Mouse (Mus musculus) heart, embryonic 16.5 days (tissue): ENCODE data around the gene Il12rb1. TPM values are rescaled to one million over a fixed set of nuclear protein-coding genes. Genes with fewer than 3 reads are reported as not detected.

ENCODE experiments used
- ATAC-seq: fragments of 200-750 bp; cut with Nextera tagmentation; replicated peaks from 2 replicates; pipeline ENCODE4 v1.8.0; 2017; ENCODE audit warnings: moderate number of reproducible peaks; ENCODE audit not compliant: insufficient read depth, low FRiP score; ENCODE audit errors: extremely low read depth
- H3K27ac ChIP-seq: fragments of 300-500 bp; sonication (generic); 2 replicates; pipeline ENCODE4 v1.5.1; 2014; ENCODE audit warnings: mild to moderate bottlenecking, low read length, control low read depth, moderate library complexity
- H3K27me3 ChIP-seq: fragments of 300-500 bp; sonication (generic); 2 replicates; pipeline ENCODE4 v1.6.1; 2014; ENCODE audit warnings: low read length, mixed read lengths; ENCODE audit not compliant: control insufficient read depth, insufficient read depth
- H3K36me3 ChIP-seq: fragments of 300-500 bp; sonication (generic); 2 replicates; pipeline ENCODE4 v1.6.1; 2014; ENCODE audit not compliant: control insufficient read depth, insufficient read depth
- H3K4me1 ChIP-seq: fragments of 300-500 bp; sonication (generic); 2 replicates; pipeline ENCODE4 v1.6.1; 2014; ENCODE audit warnings: low read length, mixed read lengths; ENCODE audit not compliant: control insufficient read depth, insufficient read depth
- H3K4me2 ChIP-seq: fragments of 300-500 bp; sonication (generic); 2 replicates; pipeline ENCODE4 v1.6.1; 2014; ENCODE audit warnings: low read depth, mild to moderate bottlenecking, control low read depth, low read length
- H3K4me3 ChIP-seq: fragments of 300-500 bp; sonication (generic); 2 replicates; pipeline ENCODE4 v1.5.1; 2014; ENCODE audit warnings: mild to moderate bottlenecking, control low read depth, low read length
- H3K9ac ChIP-seq: fragments of 300-500 bp; sonication (generic); 2 replicates; pipeline ENCODE4 v1.6.1; 2014; ENCODE audit warnings: low read length, control low read depth
- H3K9me3 ChIP-seq: fragments of 300-500 bp; sonication (generic); replicated peaks from 2 replicates; pipeline ENCODE4 v1.6.1; 2016; ENCODE audit warnings: low read length; ENCODE audit not compliant: control insufficient read depth
- WGBS: fragments of 180-500 bp; shearing (Covaris S2); extraction: QIAGEN DNeasy Blood & Tissue Kit; methylation state at CpG from one replicate; pipeline ENCODE4 v1.1.7; 2014; 5-methylcytosine and 5-hydroxymethylcytosine counted together
- polyA plus RNA-seq: library from polyadenylated mRNA; unstranded; fragments of >200 nt; fragmentation: Nextera tagmentation; extraction: Ambion mirVana; gene quantifications from 2 replicates; pipeline ENCODE4 v1.2.1, GENCODE M21; 2015

Il12rb1 gene
- polyA plus RNA-seq, 1 experiment from 2014 or later, result 1.6 TPM

DNA sequence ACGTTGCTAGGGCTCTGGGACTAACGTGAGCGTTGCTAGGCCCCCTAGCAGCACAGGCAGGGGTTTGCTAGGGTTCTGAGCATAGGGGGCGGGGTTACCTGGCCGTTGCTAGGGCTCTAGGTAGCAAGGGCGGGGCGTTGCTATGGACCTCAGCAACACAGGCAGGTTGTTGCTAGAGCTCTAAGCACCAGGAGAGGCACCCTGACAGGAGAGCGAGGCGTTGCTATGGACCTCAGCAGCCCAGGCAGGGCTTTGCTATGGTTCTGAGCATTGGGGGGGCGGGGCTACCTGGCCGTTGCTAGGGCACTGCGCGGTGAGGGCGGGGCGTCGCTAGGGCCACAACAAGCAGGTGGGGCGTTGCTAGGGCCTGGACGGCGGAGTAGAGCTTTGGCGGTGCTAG, 15.5 kb upstream of the Il12rb1 start:
- H3K9me3 ChIP-seq, result no peaks in the 10 kb centered on the region
- H3K36me3 ChIP-seq, result 0 out of 2 replicates have a peak, but pooled peaks cover 2% of the 10 kb centered on the region
- peak overlapping the region; percentile 88 for H3K9ac ChIP-seq
- no peak overlapping the region for H3K27ac ChIP-seq
- ATAC-seq, result peak; percentile 2; the same call in 1 of the 2 replicates
- peak overlapping the region; percentile 72 for H3K4me3 ChIP-seq
- no peaks in the 10 kb centered on the region; the same call in 1 of the 2 replicates for H3K27me3 ChIP-seq
- peak overlapping the region; percentile 93 for H3K4me2 ChIP-seq
- H3K4me1 ChIP-seq, result peaks cover 28% of the 10 kb centered on the region
- WGBS, result 0% methylated on average over 20 of the region's 20 CpGs

- 80% methylated on average over 2 of the region's 2 CpGs for WGBS
- Histone ChIP-seq H3K27me3 (peaks cover 13% of the 10 kb centered on the region), H3K36me3 (no peaks in the 10 kb centered on the region), H3K4me3 (no peak overlapping the region), H3K9ac (no peak overlapping the region), H3K27ac (no peak overlapping the region), H3K9me3 (no peaks in the 10 kb centered on the region), H3K4me1 (peaks cover 29% of the 10 kb centered on the region), H3K4me2 (no peak overlapping the region)
- ATAC-seq, result no peak
Observed at GRCm38 (mm10) chr8:70794215-70794614, 14.0 kb upstream of the Il12rb1 start.

- Histone ChIP-seq H3K27me3 (peaks cover 24% of the 10 kb centered on the region), H3K4me1 (peaks cover 29% of the 10 kb centered on the region), H3K27ac (no peak overlapping the region), H3K36me3 (no peaks in the 10 kb centered on the region), H3K4me2 (no peak overlapping the region), H3K9ac (no peak overlapping the region), H3K4me3 (no peak overlapping the region), H3K9me3 (no peaks in the 10 kb centered on the region)
- 84% methylated on average over 2 of the region's 2 CpGs for WGBS
- ATAC-seq, result no peak
Observed at GRCm38 (mm10) chr8:70795370-70795769, 12.9 kb upstream of the Il12rb1 start.

DNA sequence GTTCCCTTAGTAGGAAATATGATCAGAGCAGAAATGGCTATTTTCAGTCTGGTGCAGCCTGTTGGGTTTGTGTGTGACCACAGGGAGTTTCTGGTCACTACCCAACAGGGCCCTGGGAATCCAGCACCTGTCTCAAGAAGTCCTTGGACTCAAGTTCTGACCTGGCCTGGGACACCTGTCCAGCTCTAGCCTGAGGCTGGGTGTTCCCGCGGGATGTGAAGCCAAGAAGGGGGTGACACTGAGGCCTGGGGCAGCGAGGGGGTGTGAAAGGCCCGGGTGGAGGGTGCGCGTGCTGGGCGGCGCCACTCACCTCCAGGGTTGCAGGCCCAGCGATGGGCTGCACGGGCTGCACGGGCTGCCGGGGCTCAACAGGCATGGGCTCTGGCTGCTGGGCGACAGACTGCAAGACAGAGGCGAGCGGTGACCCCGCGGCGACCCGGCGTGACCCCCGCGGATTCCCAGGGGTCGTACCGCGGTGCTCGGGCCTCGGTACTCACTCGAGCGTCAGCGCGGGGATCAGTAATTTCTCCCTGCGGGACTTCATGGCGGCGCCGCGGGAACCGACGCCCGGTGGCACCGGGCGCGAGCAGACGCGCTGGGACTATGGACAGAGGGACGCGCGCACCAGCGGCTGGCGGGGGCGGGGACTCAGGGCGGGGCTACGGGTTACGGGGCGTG, 11.7 kb upstream of the Il12rb1 start:
- peak overlapping the region; percentile 63 for H3K4me3 ChIP-seq
- H3K9me3 ChIP-seq, result no peaks in the 10 kb centered on the region
- ATAC-seq, result no peak
- peak overlapping the region; percentile 82 for H3K4me2 ChIP-seq
- H3K36me3 ChIP-seq, result no peaks in the 10 kb centered on the region
- WGBS, result 3% methylated on average over 54 of the region's 54 CpGs
- peak overlapping the region; percentile 69 for H3K9ac ChIP-seq
- peaks cover 28% of the 10 kb centered on the region for H3K27me3 ChIP-seq
- H3K27ac ChIP-seq, result no peak overlapping the region
- peaks cover 20% of the 10 kb centered on the region for H3K4me1 ChIP-seq

DNA sequence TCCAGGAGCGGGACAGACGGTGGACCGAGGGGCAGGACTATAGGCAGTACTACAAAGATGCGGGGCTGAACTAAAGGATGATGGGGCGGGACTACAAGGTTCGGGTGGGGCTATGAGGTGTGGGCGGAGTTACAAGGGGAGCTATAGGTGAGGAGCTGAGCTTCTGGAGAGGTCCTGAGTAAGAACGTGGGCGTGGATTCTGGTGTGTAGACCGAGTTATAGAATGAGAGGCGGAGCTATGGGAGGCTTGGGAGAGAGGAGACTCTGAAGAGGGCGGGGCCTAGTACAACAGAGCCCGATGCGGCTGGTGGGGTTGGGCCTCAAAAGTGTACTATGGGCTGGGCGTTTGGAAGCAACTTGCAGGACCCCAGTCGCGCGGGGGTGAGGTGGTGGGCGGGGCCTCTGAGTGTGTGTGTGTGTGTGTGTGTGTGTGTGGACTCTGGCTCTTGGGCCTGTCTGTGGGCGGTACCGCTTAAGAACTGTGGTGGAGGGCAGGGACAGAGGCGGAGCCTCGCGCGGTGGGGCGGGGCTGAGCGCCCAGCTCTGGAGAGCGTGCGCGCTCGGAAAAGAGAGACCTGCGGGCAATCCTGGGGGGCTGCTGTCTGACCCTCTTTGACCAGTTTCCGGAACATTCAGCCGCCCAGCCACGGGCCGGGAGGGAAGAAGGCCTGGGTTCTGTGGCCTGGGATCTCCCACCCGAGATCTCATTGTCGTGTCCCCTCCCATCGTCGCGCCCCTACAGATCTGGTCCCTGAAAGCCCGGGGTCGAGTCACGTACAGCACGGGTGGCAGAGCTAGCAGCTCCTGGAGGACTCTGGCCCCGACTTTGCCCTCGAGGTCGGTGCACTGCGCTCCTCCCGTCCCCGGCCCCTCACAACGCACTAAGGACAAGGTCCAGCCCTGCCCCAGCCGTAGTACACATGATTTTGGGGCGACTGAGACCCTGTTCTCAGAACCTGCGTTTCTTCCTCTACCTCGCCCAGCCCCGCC, 10.9 kb upstream of the Il12rb1 start:
- Histone ChIP-seq H3K4me2 (peak overlapping the region; percentile 82), H3K9me3 (no peaks in the 10 kb centered on the region), H3K36me3 (no peaks in the 10 kb centered on the region), H3K27ac (0 out of 2 replicates have a peak overlapping the region, but pooled peaks have one; percentile 35), H3K27me3 (peaks cover 29% of the 10 kb centered on the region), H3K4me3 (peak overlapping the region; percentile 63), H3K9ac (peak overlapping the region; percentile 67), H3K4me1 (peaks cover 16% of the 10 kb centered on the region)
- WGBS, result under 1% methylated on average over 57 of the region's 57 CpGs
- ATAC-seq, result peak; percentile 77

- no peak for ATAC-seq
- H3K4me3 ChIP-seq, result peak overlapping the region; percentile 63; the same call in 1 of the 2 replicates
- 15% methylated on average over 15 of the region's 15 CpGs for WGBS
- peaks cover 30% of the 10 kb centered on the region for H3K27me3 ChIP-seq
- peak overlapping the region; percentile 82 for H3K4me2 ChIP-seq
- H3K9me3 ChIP-seq, result no peaks in the 10 kb centered on the region
- peaks cover 11% of the 10 kb centered on the region for H3K4me1 ChIP-seq
- H3K36me3 ChIP-seq, result no peaks in the 10 kb centered on the region
- no peak overlapping the region for H3K27ac ChIP-seq
- H3K9ac ChIP-seq, result peak overlapping the region; percentile 67; the same call in 1 of the 2 replicates
Observed at GRCm38 (mm10) chr8:70798281-70798680, 10.0 kb upstream of the Il12rb1 start.

- Histone ChIP-seq H3K27me3 (peaks cover 36% of the 10 kb centered on the region), H3K9ac (no peak overlapping the region), H3K4me2 (no peak overlapping the region), H3K4me1 (peaks cover 22% of the 10 kb centered on the region), H3K36me3 (no peaks in the 10 kb centered on the region), H3K9me3 (no peaks in the 10 kb centered on the region), H3K27ac (no peak overlapping the region), H3K4me3 (no peak overlapping the region)
- 55% methylated on average over 10 of the region's 10 CpGs for WGBS
- no peak for ATAC-seq
Observed at GRCm38 (mm10) chr8:70800648-70801047, 7.6 kb upstream of the Il12rb1 start.

DNA sequence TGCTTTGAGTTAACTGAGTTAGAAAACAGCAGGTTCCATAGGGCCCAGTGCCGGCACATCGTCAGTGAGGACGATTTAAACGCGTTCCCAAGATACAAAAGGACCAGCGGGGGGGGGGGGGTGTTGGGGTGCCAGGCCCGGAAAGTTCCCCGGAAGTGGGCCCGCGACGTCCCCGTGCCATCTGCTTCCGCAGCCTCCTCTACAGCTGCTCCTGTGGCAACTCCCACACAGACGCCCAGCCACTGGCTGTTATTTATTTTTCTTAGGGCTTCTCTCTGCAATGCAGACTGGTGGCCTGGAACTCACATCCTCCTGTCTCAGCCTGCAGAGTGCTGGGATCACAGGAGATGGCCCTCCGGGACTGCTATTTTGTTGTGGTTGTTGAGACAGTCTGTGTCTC, 7.1 kb upstream of the Il12rb1 start:
- H3K27ac ChIP-seq, result no peak overlapping the region
- H3K36me3 ChIP-seq, result no peaks in the 10 kb centered on the region
- ATAC-seq, result no peak
- 17% methylated on average over 15 of the region's 15 CpGs for WGBS
- H3K9ac ChIP-seq, result no peak overlapping the region
- H3K27me3 ChIP-seq, result peaks cover 38% of the 10 kb centered on the region
- no peak overlapping the region for H3K4me2 ChIP-seq
- H3K4me1 ChIP-seq, result peaks cover 22% of the 10 kb centered on the region
- no peaks in the 10 kb centered on the region for H3K9me3 ChIP-seq
- no peak overlapping the region for H3K4me3 ChIP-seq

- no peak overlapping the region for H3K9ac ChIP-seq
- peaks cover 38% of the 10 kb centered on the region for H3K27me3 ChIP-seq
- ATAC-seq, result no peak
- no peaks in the 10 kb centered on the region for H3K36me3 ChIP-seq
- no peak overlapping the region for H3K4me3 ChIP-seq
- H3K9me3 ChIP-seq, result no peaks in the 10 kb centered on the region
- no peak overlapping the region for H3K4me2 ChIP-seq
- WGBS, result 82% methylated on average over 1 of the region's 1 CpGs
- H3K4me1 ChIP-seq, result peaks cover 18% of the 10 kb centered on the region
- no peak overlapping the region for H3K27ac ChIP-seq
Observed at GRCm38 (mm10) chr8:70801830-70802229, 6.4 kb upstream of the Il12rb1 start.
